Mouse (Mus musculus): ENCODE results near the gene Ano10. TPM values are rescaled to one million over a fixed set of nuclear protein-coding genes. Genes with fewer than 3 reads are reported as not detected.
A peak's percentile ranks its signal among the peaks of the same experiment; 100 is the strongest.

Gene Ano10
- total RNA-seq, 2 experiments from 2014 or later, result 18.3 to 18.8 TPM

DNA sequence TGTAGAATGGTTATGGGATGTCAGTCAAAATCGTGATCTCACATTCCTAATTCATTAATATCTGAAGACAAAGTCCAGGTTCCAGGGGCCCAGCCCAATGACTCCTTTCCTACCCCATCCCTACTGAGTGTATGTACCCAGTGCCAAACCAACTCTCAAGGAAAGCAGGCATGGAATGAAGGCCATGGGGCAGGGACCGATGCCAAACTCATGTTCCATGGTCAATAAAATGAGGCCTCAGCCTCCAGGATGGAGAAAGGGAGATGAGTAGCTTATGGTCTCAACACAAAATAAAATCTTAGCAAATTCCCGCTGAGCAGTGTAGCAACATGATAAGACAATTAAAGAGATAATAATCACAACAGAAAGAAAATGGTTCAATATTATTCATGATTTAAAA is 39.8 kb downstream of the Ano10 start:
- no peak for DNase-seq (ENCODE audit: low spot score in 2 of 2)
- H3K4me3 ChIP-seq, result no peak overlapping the region
- TF ChIP-seq CTCF (conservative IDR thresholded peaks at IDR 0.05), result no peak
- no peak overlapping the region for H3K27ac ChIP-seq

DNA sequence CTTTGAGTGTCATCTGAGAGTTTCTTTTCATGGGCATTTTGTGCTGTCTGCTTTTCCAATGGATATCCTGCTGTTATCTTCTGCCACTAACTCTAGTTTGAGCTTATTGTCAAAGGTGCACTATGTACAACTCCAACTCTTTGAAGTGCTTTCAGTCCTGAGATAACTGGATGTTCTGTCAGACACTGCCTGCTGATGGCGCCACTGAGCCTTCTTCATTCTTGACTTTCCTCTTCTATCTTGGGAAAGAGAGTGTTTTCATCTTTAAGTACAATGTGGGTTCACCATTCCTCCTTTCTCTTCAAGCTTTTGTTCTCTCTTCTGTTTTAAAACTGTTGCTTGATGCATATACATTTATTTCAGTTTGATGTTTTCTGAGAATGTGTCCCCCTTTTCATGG is 42.1 kb downstream of the Ano10 start:
- no peak overlapping the region for H3K4me3 ChIP-seq
- TF ChIP-seq CTCF (conservative IDR thresholded peaks at IDR 0.05), result peak; percentile 49

DNA sequence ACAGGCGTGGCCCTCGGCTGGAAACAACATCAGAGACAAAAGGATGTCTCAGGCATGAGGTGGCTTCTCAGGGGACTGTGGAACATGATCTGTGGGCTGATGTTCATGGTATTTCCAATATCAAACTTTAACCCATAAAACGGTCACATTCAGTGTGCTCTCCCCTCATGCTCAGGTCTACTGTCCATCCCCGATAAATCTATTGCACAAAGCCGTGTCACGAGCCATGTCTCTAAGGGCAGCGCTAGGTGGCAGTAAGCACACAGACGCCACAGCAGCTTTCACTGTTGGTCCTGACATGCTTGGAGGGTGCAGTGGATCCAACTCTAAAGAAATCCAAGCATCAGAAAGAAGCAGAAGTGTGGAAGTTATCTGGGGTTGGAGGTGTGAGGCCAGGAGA is 46.1 kb downstream of the Ano10 start:
- peak; percentile 67 for TF ChIP-seq CTCF (conservative IDR thresholded peaks at IDR 0.05)
- Histone ChIP-seq H3K27ac (no peak overlapping the region), H3K4me3 (no peak overlapping the region; the same call in 1 of the 2 replicates)
- peak in 1 of 2 experiments; percentile 30 for DNase-seq (ENCODE audit: low spot score in 2 of 2)

More for the DNA sequence above, 42.1 kb downstream of the Ano10 start:
- H3K27ac ChIP-seq, result no peak overlapping the region
- DNase-seq (ENCODE audit: low spot score in 2 of 2), result no peak

DNA sequence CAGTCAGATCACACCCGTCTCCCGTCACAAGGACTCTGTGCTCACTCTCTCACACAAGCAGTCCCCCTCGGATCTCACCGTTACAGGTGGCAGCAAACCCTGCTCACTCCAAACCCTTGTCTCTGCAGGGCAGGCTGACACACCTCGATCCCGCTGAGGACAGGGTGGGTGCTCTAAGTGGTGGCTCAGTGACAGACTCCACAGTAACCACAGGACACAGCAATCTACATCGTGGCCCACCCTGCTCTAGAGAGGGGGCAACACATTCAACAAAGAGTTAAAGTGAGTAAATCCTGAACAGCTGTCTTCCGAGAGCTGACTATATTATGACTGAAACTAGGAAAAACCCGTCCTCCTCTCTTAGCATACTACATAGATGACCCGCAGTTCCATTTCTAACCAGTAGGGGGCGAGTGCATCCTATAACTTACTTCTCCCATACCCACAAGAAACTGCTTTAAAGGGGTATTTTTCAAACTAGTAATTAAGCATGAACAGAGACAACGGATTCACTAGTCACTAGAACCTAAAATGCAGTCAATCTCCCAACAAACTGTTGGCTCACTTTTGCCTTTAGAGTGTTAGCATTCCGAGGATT is 46.7 kb downstream of the Ano10 start:
- H3K4me3 ChIP-seq, result no peak overlapping the region
- peak; percentile 61 to 83 for DNase-seq (ENCODE audit: low spot score in 2 of 2)
- no peak overlapping the region for H3K27ac ChIP-seq
- peak; percentile 88 for TF ChIP-seq CTCF (conservative IDR thresholded peaks at IDR 0.05)

DNA sequence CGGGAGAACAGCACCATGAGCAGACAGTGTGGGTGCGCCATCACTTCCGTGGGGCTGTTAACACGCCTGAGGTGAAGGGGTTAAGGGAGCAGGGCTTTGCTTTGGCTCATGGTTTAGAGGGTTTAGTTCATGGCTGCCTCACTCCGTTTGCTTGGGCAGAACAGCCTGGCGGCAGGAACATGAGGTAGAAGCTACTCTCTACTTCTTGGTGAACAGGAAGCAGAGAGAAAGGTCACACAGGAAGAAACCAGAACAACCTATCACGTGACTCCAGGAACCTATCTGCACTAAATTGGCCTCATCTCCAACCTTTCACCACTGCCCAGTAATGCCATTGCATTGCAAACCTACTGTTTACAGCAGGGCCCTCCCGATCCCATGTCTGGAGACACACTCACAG is 48.3 kb downstream of the Ano10 start:
- no peak for TF ChIP-seq CTCF (conservative IDR thresholded peaks at IDR 0.05)
- no peak for DNase-seq (ENCODE audit: low spot score in 2 of 2)
- no peak overlapping the region for H3K27ac ChIP-seq
- no peak overlapping the region for H3K4me3 ChIP-seq

DNA sequence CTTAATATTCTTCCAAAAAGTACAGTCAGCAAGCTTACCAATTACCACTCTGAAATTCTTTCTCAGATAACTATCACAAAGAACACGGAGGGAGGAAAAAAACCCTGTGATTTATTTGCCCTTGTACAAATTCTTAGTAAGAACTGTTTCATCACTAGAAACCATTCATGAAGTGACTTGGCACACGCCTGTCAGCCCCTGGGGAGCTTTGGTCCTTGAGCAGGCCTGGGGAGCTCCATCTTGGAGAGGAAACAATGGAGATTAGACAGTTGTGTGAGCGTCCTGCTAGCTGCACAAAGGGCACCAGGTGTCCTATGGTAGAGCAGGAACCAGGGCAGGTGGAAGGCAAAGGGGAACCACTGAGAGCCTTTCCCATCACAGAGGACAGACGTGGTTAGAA is 48.8 kb downstream of the Ano10 start:
- no peak for TF ChIP-seq CTCF (conservative IDR thresholded peaks at IDR 0.05)
- no peak overlapping the region for H3K4me3 ChIP-seq
- no peak overlapping the region for H3K27ac ChIP-seq
- no peak for DNase-seq (ENCODE audit: low spot score in 2 of 2)

DNA sequence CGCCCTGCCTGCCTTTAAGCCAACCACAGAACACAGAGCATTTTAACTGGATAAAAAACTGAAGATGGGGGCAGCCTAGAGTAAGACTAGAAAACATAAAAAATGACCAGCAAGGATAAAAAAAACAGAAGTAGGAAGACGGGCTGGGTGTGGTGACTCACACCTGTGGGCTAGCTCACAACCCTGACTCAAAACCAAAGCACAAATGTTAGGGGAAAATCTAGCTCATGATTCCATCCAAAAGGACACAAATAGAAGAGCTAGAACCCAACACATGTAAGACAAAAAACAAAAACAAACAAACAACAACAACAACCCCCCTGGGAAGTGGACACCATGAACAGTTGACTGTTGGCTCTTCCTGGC is 49.4 kb downstream of the Ano10 start:
- TF ChIP-seq CTCF (conservative IDR thresholded peaks at IDR 0.05), result peak; percentile 1; the same call in 1 of the 2 replicates
- Histone ChIP-seq H3K4me3 (no peak overlapping the region), H3K27ac (no peak overlapping the region)
- DNase-seq (ENCODE audit: low spot score in 2 of 2), result no peak

DNA sequence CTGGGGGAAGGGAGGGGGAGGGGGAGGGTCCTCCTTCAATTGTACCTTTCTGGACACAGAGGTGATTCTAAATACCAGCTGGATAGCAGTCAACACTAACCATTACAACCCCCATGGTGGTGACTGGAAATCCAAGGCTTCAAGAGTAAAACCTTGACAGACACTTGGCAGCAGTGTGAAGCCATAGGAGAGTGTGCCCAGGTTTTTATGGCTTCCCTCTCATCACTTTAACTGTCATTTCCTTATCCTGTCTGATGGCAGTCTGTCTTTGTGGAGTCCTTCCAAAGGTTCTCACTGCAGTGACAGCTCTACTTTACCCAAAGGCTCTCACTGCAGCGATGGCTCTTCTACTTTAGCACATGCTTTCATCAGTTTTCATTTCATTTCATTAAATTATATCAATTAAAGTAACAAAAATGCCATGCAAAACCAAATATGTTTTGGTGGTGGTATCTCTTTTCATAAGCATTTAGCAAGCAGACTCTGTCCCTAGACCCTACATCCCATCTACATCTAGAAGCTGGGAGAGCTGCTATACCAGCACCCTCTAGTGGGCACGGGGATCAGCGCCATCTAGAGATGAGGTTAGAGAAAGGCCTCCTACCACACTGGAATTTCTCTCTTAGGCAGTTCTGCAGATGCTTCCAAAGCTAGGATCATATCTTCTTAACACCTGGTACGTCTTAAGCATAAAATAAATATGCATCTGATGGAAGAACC is 50.0 kb downstream of the Ano10 start:
- TF ChIP-seq CTCF (conservative IDR thresholded peaks at IDR 0.05), result peak; percentile 92
- peak; percentile 77 to 78 for DNase-seq (ENCODE audit: low spot score in 2 of 2)
- Histone ChIP-seq H3K27ac (no peak overlapping the region), H3K4me3 (no peak overlapping the region)

DNA sequence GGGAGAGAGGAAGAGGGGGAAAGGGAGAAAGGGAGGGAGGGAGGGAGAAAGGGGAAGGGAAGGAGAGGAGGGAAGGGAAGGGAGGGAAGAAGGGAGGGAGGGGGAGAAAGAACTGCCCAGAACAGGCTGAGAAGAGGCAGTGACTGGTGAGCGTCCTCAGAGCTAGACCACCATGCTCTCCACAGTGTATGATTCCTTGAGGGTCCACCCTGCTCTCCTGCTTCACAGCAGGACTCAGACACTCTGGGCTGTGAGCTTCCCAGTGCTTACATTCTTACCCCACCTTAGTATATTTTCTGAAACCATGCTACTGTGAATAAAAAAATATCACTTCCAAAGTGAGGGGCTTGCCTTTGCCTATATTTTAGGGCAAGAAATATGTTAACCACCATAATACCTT is 50.9 kb downstream of the Ano10 start:
- H3K27ac ChIP-seq, result no peak overlapping the region
- TF ChIP-seq CTCF (conservative IDR thresholded peaks at IDR 0.05), result no peak
- DNase-seq (ENCODE audit: low spot score in 2 of 2), result no peak
- no peak overlapping the region for H3K4me3 ChIP-seq

DNA sequence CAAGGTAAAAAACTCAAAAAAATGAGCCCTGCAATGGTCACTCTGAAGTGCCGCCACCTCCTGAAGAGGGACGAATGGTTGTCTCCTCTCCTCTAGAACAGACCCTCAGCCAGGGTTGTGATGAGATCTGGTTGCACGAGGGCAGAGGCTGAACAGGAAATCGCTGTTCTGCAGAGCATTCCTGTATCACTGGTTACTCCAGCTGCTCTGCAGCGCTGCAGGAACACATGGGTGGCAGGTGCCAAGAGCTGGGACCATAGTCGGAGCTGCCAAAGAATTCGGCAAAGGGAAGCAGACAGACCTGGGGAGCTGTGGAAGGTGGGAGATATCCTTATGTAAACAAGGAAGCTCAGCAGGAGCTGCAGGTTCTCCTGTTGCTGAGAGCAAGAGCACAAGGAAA is 51.4 kb downstream of the Ano10 start:
- DNase-seq (ENCODE audit: low spot score in 2 of 2), result no peak
- H3K27ac ChIP-seq, result no peak overlapping the region
- no peak overlapping the region for H3K4me3 ChIP-seq
- TF ChIP-seq CTCF (conservative IDR thresholded peaks at IDR 0.05), result no peak

DNA sequence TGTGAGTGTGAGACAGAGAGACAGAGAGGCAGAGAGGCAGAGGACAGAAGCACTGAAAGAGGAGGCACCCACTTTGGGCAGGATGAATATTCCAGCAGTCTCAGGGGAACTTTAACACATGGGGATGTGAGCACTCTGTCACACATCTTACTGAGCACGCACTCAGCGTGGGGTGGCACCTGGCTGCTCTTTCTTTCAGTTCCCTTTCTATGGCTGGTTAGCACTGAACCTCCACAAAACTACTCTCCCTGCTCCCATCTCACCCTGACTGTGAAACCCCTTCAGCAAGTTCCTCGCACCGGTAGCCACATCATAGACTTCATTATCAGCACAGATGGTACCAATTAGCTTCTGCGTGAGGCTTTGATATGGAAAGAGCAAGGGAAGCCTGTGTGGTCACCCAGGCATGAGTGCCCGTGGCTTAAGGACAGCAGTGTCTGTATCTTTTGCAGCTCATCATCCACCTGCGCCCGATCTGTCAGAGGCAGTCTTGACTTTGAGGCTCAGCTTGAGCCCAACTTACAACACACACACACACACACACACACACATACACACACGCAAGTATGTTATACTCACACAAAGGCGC is 52.3 kb downstream of the Ano10 start:
- H3K27ac ChIP-seq, result no peak overlapping the region
- no peak overlapping the region for H3K4me3 ChIP-seq
- DNase-seq (ENCODE audit: low spot score in 2 of 2), result no peak
- no peak for TF ChIP-seq CTCF (conservative IDR thresholded peaks at IDR 0.05)

DNA sequence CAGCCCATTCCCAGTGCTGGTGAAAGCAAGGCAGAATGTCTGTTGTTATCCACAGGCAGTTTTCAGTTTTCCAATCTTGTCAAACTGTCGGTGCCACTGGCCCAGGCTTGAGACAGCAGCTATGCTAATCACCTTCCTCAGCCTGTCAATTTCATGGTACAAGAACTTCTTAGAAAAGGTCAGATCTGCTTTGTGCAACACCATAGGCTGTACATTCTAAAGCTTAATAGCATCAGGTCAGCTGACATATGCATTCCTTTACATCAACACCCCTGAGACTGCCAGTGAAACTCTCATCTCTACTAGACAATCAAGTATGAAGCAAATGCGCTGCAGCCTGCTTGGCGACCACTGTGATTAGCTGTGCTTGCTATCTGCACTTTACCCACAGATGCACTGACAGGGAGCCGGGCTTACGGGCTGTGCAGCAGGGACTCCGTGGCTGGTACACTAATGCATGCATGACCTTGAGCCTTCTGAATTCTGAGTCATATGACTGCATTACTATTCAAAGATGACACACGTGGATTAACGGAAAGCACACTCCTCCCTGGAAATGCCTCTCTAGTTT is 53.5 kb downstream of the Ano10 start:
- TF ChIP-seq CTCF (conservative IDR thresholded peaks at IDR 0.05), result no peak
- no peak overlapping the region for H3K27ac ChIP-seq
- no peak for DNase-seq (ENCODE audit: low spot score in 2 of 2)

DNA sequence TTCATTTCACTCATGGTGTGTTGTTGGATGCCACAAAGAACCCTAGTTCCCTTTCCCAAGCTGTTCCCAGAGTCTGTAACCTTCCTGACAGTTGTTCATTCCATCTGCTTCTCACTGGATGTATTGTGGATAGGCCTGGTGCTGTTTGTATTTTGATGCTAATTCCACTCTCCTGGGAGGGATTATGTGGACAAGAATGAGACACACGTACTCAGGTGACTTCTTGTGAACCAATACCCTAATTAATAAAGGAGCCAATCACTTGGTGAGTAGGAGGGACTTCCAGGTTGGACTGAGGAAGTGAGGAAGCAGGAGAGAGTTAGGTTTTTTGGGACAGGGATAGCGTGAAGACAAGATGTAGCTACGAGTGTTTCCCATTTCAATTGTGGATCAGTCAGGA is 59.5 kb downstream of the Ano10 start:
- TF ChIP-seq CTCF (conservative IDR thresholded peaks at IDR 0.05), result no peak
- H3K27ac ChIP-seq, result no peak overlapping the region
- no peak overlapping the region for H3K4me3 ChIP-seq
- no peak for DNase-seq (ENCODE audit: low spot score in 2 of 2)

More for the DNA sequence above, 53.5 kb downstream of the Ano10 start:
- H3K4me3 ChIP-seq, result no peak overlapping the region
